Mouse (Mus musculus) G1E (cell line): ENCODE data around the gene Tmem174. TPM values are rescaled to one million over a fixed set of nuclear protein-coding genes. Genes with fewer than 3 reads are reported as not detected.

Experiments
- ATAC-seq: 2 replicates; pipeline ENCODE4 v1.8.0; 2016; ENCODE audit warnings: mild to moderate bottlenecking; ENCODE audit not compliant: insufficient number of reproducible peaks, poor library complexity, low FRiP score, severe bottlenecking; ENCODE audit errors: extremely low read depth
- DNase-seq: peaks from one replicate; pipeline ENCODE4 v3.0.0; 2012; ENCODE audit warnings: low spot score
- H3K27me3 ChIP-seq: 2 replicates; pipeline ENCODE4 v1.6.1; 2012; ENCODE audit warnings: mild to moderate bottlenecking, low read length, inconsistent platforms; ENCODE audit not compliant: insufficient read depth
- H3K36me3 ChIP-seq: replicated peaks from 2 replicates; pipeline ENCODE3; 2012; ENCODE audit warnings: mild to moderate bottlenecking, inconsistent platforms
- H3K4me1 ChIP-seq: 2 replicates; pipeline ENCODE4 v1.6.1; 2012; ENCODE audit warnings: low read depth, low read length, inconsistent platforms, mixed read lengths; ENCODE audit not compliant: insufficient read depth
- H3K4me3 ChIP-seq: 2 replicates; pipeline ENCODE4 v1.5.1; 2012; ENCODE audit warnings: low read depth, mild to moderate bottlenecking, inconsistent platforms, low read length, moderate library complexity, mixed read lengths
- H3K9me3 ChIP-seq: replicated peaks from 2 replicates; pipeline ENCODE4 v1.6.1; 2012; ENCODE audit warnings: inconsistent platforms
- CTCF ChIP-seq: IDR thresholded peaks from 2 replicates; pipeline ENCODE4 v1.5.1; 2012; ENCODE audit warnings: low read depth, low read length, inconsistent platforms, mixed read lengths
- GATA1 ChIP-seq: IDR thresholded peaks from 2 replicates; pipeline ENCODE4 v1.6.1; 2012; ENCODE audit warnings: borderline replicate concordance, low read length, inconsistent platforms, mixed read lengths
- GATA2 ChIP-seq: IDR thresholded peaks from 2 replicates; pipeline ENCODE4 v1.6.1; 2012; ENCODE audit warnings: low read depth, low read length, inconsistent platforms, borderline replicate concordance
- POLR2AphosphoS5 ChIP-seq: IDR thresholded peaks from 2 replicates; pipeline ENCODE4 v1.6.1; 2012; ENCODE audit warnings: low read depth, low read length, inconsistent platforms; ENCODE audit not compliant: insufficient replicate concordance
- TAL1 ChIP-seq: conservative IDR thresholded peaks from 2 replicates; pipeline ENCODE4 v1.6.1; 2012; ENCODE audit warnings: low read depth, low read length, inconsistent platforms, mixed read lengths
- polyA plus RNA-seq: library from polyadenylated mRNA; stranded (reverse); fragments of >175 nt; gene quantifications from 2 replicates; pipeline ENCODE4 v1.2.3, GENCODE M21; 2012
- total RNA-seq, 2 experiments: library from RNA; stranded (forward) in 1 of 2; stranded (reverse) in 1 of 2; fragments of 200-1000 nt in 1 of 2; fragments of >200 nt in 1 of 2; fragmentation: Nextera tagmentation in 1 of 2; gene quantifications; 2 replicates each; pipeline ENCODE4 v1.2.3; 2014 to 2017

The Tmem174 gene
- total and polyA plus RNA-seq, 3 experiments: 0.16 TPM; not detected in 2

GRCm38 (mm10) chr13:98669296-98669695 lies 32.1 kb upstream of the Tmem174 start:
- no peak for DNase-seq
- Histone ChIP-seq H3K4me1 (no peaks in the 10 kb centered on the region), H3K36me3 (no peaks in the 10 kb centered on the region), H3K27me3 (0 out of 2 replicates have a peak, but pooled peaks cover 2% of the 10 kb centered on the region), H3K9me3 (no peaks in the 10 kb centered on the region), H3K4me3 (no peak overlapping the region)
- no peak for TF ChIP-seq GATA2
- TF ChIP-seq CTCF: no peak
- no peak for TF ChIP-seq TAL1
- ATAC-seq: no peak

- Histone ChIP-seq H3K36me3 (no peaks in the 10 kb centered on the region), H3K4me1 (no peaks in the 10 kb centered on the region), H3K27me3 (no peaks in the 10 kb centered on the region; the same call in 1 of the 2 replicates), H3K4me3 (no peak overlapping the region), H3K9me3 (no peaks in the 10 kb centered on the region)
- no peak for ATAC-seq
- no peak for DNase-seq
- no peak for TF ChIP-seq GATA1
Measured at GRCm38 (mm10) chr13:98667316-98667715, 30.1 kb upstream of the Tmem174 start.

- DNase-seq (no peak), ATAC-seq (no peak)
Measured at GRCm38 (mm10) chr13:98665240-98665639, 28.0 kb upstream of the Tmem174 start.

GRCm38 (mm10) chr13:98662173-98662675 lies 25.0 kb upstream of the Tmem174 start:
- H3K9me3 ChIP-seq: no peaks in the 10 kb centered on the region
- no peak for ATAC-seq
- no peak for DNase-seq
- H3K4me3 ChIP-seq: no peak overlapping the region
- no peaks in the 10 kb centered on the region; the same call in none of the 2 replicates for H3K27me3 ChIP-seq
- no peaks in the 10 kb centered on the region for H3K36me3 ChIP-seq
- TF ChIP-seq GATA2 (no peak), GATA1 (no peak), TAL1 (no peak)
- H3K4me1 ChIP-seq: no peaks in the 10 kb centered on the region

More at GRCm38 (mm10) chr13:98665240-98665639, 28.0 kb upstream of the Tmem174 start:
- Histone ChIP-seq H3K36me3 (no peaks in the 10 kb centered on the region), H3K4me3 (no peak overlapping the region), H3K27me3 (no peaks in the 10 kb centered on the region; the same call in 1 of the 2 replicates), H3K4me1 (no peaks in the 10 kb centered on the region), H3K9me3 (no peaks in the 10 kb centered on the region)
- TF ChIP-seq CTCF: no peak
- no peak for TF ChIP-seq GATA1
- TF ChIP-seq TAL1: no peak
- no peak for TF ChIP-seq POLR2AphosphoS5
- no peak for TF ChIP-seq GATA2

- DNase-seq: no peak
- no peak for ATAC-seq
- TF ChIP-seq TAL1: no peak
- no peak for TF ChIP-seq GATA2
- no peak for TF ChIP-seq POLR2AphosphoS5
- TF ChIP-seq GATA1: no peak
- no peak for TF ChIP-seq CTCF
- H3K36me3 ChIP-seq: no peaks in the 10 kb centered on the region
- no peak overlapping the region for H3K4me3 ChIP-seq
- no peaks in the 10 kb centered on the region for H3K4me1 ChIP-seq
- peaks cover 4% of the 10 kb centered on the region; the same call in 1 of the 2 replicates for H3K27me3 ChIP-seq
- H3K9me3 ChIP-seq: no peaks in the 10 kb centered on the region
Measured at GRCm38 (mm10) chr13:98656034-98656471, 18.8 kb upstream of the Tmem174 start.

GRCm38 (mm10) chr13:98655346-98655745 lies 18.1 kb upstream of the Tmem174 start:
- Histone ChIP-seq H3K4me3 (no peak overlapping the region), H3K36me3 (no peaks in the 10 kb centered on the region), H3K4me1 (no peaks in the 10 kb centered on the region), H3K27me3 (peaks cover 4% of the 10 kb centered on the region; the same call in 1 of the 2 replicates), H3K9me3 (no peaks in the 10 kb centered on the region)
- TF ChIP-seq CTCF: no peak
- TF ChIP-seq GATA1: no peak
- no peak for TF ChIP-seq TAL1
- TF ChIP-seq POLR2AphosphoS5: no peak
- no peak for TF ChIP-seq GATA2
- no peak for ATAC-seq
- no peak for DNase-seq
